ENCODE assay signal across 13 mouse cellular contexts in genomic region chr12:28866121-28866520, GRCm38 (mm10).
DNase-seq lines count a peak whose midpoint lies in the region; ATAC-seq and TF ChIP-seq lines count a peak whose summit lies in the region.
"Had no signal": no experiment of that assay in that cellular context is flagged by ENCODE, and none has a peak within 500 bp of the region (broad histone marks: within the 10 kb centered on the region; RNA-seq: fewer than 3 reads in every experiment).

No protein-coding gene starts in this region.

- no peak overlapping the region for H3K9ac ChIP-seq in forebrain, embryonic 15.5 days (replicated peaks)
- H3K9ac ChIP-seq in neural tube, embryonic 12.5 days = no peak overlapping the region
- no peak overlapping the region for H3K9ac ChIP-seq in lung, postnatal 0 days (replicated peaks; ENCODE audit: low read depth)
- H3K9ac ChIP-seq: kidney, embryonic 15.5 days; liver, embryonic 12.5 days had no signal

- no peaks in the 10 kb centered on the region for H3K9me3 ChIP-seq in forebrain, embryonic 15.5 days
- H3K9me3 ChIP-seq in neural tube, embryonic 12.5 days = no peaks in the 10 kb centered on the region
- H3K9me3 ChIP-seq in lung, postnatal 0 days (ENCODE audit: low read length) = no peaks in the 10 kb centered on the region
- H3K9me3 ChIP-seq: kidney, embryonic 15.5 days; liver, embryonic 12.5 days had no signal

- TF ChIP-seq CTCF in layer of hippocampus, adult 2 months (conservative IDR thresholded peaks at IDR 0.05) = no peak
- TF ChIP-seq CTCF in brain, embryonic 14.5 days (IDR thresholded peaks at IDR 0.05; ENCODE audit: borderline replicate concordance, extremely low read depth, insufficient read depth, insufficient read length) = no peak
- TF ChIP-seq CTCF in lung, postnatal 0 days (IDR thresholded peaks at IDR 0.05) = no peak

- no peak overlapping the region for H3K4me2 ChIP-seq in forebrain, embryonic 15.5 days (replicated peaks)
- no peak overlapping the region for H3K4me2 ChIP-seq in neural tube, embryonic 12.5 days (replicated peaks)
- H3K4me2 ChIP-seq in lung, postnatal 0 days (replicated peaks; ENCODE audit: low read depth, low read length) = no peak overlapping the region
- H3K4me2 ChIP-seq: kidney, embryonic 15.5 days; liver, embryonic 12.5 days had no signal

- ATAC-seq in forebrain, embryonic 15.5 days (replicated peaks) = no peak
- no peak for ATAC-seq in neural tube, embryonic 12.5 days (ENCODE audit: low FRiP score, low read depth)
- no peak for ATAC-seq in lung, postnatal 0 days
- ATAC-seq: CD4-positive, CD25-positive, alpha-beta regulatory T cell, adult 4 months; liver, embryonic 12.5 days had no signal

- no peaks in the 10 kb centered on the region for H3K27me3 ChIP-seq in forebrain, embryonic 15.5 days
- H3K27me3 ChIP-seq in neural tube, embryonic 12.5 days (replicated peaks) = no peaks in the 10 kb centered on the region
- H3K27me3 ChIP-seq in lung, postnatal 0 days (replicated peaks; ENCODE audit: insufficient read depth, low read length) = no peaks in the 10 kb centered on the region
- H3K27me3 ChIP-seq: kidney, embryonic 15.5 days; liver, embryonic 12.5 days had no signal

- no peak for TF ChIP-seq POLR2A in brain, embryonic 14.5 days (IDR thresholded peaks at IDR 0.05; ENCODE audit: borderline replicate concordance, extremely low read depth, insufficient read depth, insufficient read length, poor library complexity, severe bottlenecking)

- no peak for DNase-seq in layer of hippocampus, adult 2 months (ENCODE audit: low spot score in 2 of 2)
- DNase-seq in layer of hippocampus, adult 11-12 months (ENCODE audit: low spot score) = no peak
- peak; percentile 40 for DNase-seq in brain, embryonic 14.5 days (ENCODE audit: low read depth)
- DNase-seq in lung, postnatal 0 days (ENCODE audit: low spot score) = no peak
- no peak for DNase-seq in right cerebral cortex, adult 2 months (ENCODE audit: low spot score in 2 of 2)
- DNase-seq: cerebellum, adult 11-12 months; lung, postnatal 10 days; right cerebral cortex, postnatal 25 days had no signal

- H3K4me1 ChIP-seq in forebrain, embryonic 15.5 days = peaks cover 43% of the 10 kb centered on the region
- peaks cover 25% of the 10 kb centered on the region for H3K4me1 ChIP-seq in neural tube, embryonic 12.5 days
- H3K4me1 ChIP-seq in lung, postnatal 0 days (ENCODE audit: insufficient read depth, low read depth, low read length) = no peaks in the 10 kb centered on the region
- H3K4me1 ChIP-seq: liver, embryonic 12.5 days had no signal

- no peak overlapping the region for H3K4me3 ChIP-seq in layer of hippocampus, adult 2 months
- H3K4me3 ChIP-seq in forebrain, embryonic 15.5 days = no peak overlapping the region
- H3K4me3 ChIP-seq in neural tube, embryonic 12.5 days = no peak overlapping the region
- no peak overlapping the region for H3K4me3 ChIP-seq in lung, postnatal 0 days (ENCODE audit: low read depth, low read length)
- H3K4me3 ChIP-seq: kidney, embryonic 15.5 days; liver, embryonic 12.5 days had no signal

- TF ChIP-seq EP300 in lung, postnatal 0 days (IDR thresholded peaks at IDR 0.05) = no peak

- no peaks in the 10 kb centered on the region for H3K36me3 ChIP-seq in forebrain, embryonic 15.5 days
- peaks cover 16% of the 10 kb centered on the region; the same call in 1 of the 2 replicates for H3K36me3 ChIP-seq in neural tube, embryonic 12.5 days
- H3K36me3 ChIP-seq in lung, postnatal 0 days (ENCODE audit: insufficient read depth, low read length) = peaks cover 4% of the 10 kb centered on the region; the same call in 1 of the 2 replicates

- H3K27ac ChIP-seq in layer of hippocampus, adult 2 months = peak overlapping the region; percentile 90
- peak overlapping the region; percentile 84 for H3K27ac ChIP-seq in forebrain, embryonic 15.5 days (replicated peaks)
- H3K27ac ChIP-seq in neural tube, embryonic 12.5 days = peak overlapping the region; percentile 15; the same call in 1 of the 2 replicates
- H3K27ac ChIP-seq in lung, postnatal 0 days (ENCODE audit: low read length) = no peak overlapping the region
- H3K27ac ChIP-seq: kidney, embryonic 15.5 days; liver, embryonic 12.5 days had no signal

- 53% methylated on average over 1 of the region's 1 CpGs for WGBS in forebrain, embryonic 15.5 days
- 56% methylated on average over 1 of the region's 1 CpGs for WGBS in neural tube, embryonic 12.5 days
- 73% methylated on average over 1 of the region's 1 CpGs for WGBS in lung, postnatal 0 days
